Mouse (Mus musculus) hindbrain, embryonic 16.5 days (tissue): ENCODE results near the gene Ttc7. TPM values are rescaled to one million over a fixed set of nuclear protein-coding genes. Genes with fewer than 3 reads are reported as not detected.
A peak's percentile ranks its signal among the peaks of the same experiment; 100 is the strongest.

Source experiments
- ATAC-seq: fragments of 200-750 bp; cut with Nextera tagmentation; 2 replicates; pipeline ENCODE4 v1.8.0; 2017; ENCODE audit warnings: moderate TSS enrichment, moderate library complexity
- H3K27ac ChIP-seq: fragments of 300-500 bp; sonication (generic); 2 replicates; pipeline ENCODE4 v1.5.1; 2014; ENCODE audit warnings: low read depth, mild to moderate bottlenecking, control low read depth, low read length, moderate library complexity
- H3K27me3 ChIP-seq: fragments of 300-500 bp; sonication (generic); replicated peaks from 2 replicates; pipeline ENCODE4 v1.6.1; 2014; ENCODE audit warnings: low read length; ENCODE audit not compliant: control insufficient read depth, insufficient read depth
- H3K36me3 ChIP-seq: fragments of 300-500 bp; sonication (generic); 2 replicates; pipeline ENCODE4 v1.6.1; 2014; ENCODE audit warnings: mild to moderate bottlenecking, low read length, moderate library complexity, mixed read lengths; ENCODE audit not compliant: control insufficient read depth, insufficient read depth
- H3K4me1 ChIP-seq: fragments of 300-500 bp; sonication (generic); 2 replicates; pipeline ENCODE4 v1.6.1; 2014; ENCODE audit warnings: low read depth, low read length; ENCODE audit not compliant: control insufficient read depth, insufficient read depth
- H3K4me2 ChIP-seq: fragments of 300-500 bp; sonication (generic); 2 replicates; pipeline ENCODE4 v1.6.1; 2014; ENCODE audit warnings: mild to moderate bottlenecking, low read length, control low read depth, moderate library complexity
- H3K4me3 ChIP-seq: fragments of 300-500 bp; sonication (generic); 2 replicates; pipeline ENCODE4 v1.5.1; 2014; ENCODE audit warnings: mild to moderate bottlenecking, low read length, control low read depth, moderate library complexity
- H3K9ac ChIP-seq: fragments of 300-500 bp; sonication (generic); 2 replicates; pipeline ENCODE4 v1.6.1; 2014; ENCODE audit warnings: low read depth, mild to moderate bottlenecking, control low read depth, low read length, moderate library complexity
- H3K9me3 ChIP-seq: fragments of 300-500 bp; sonication (generic); 2 replicates; pipeline ENCODE4 v1.6.1; 2014; ENCODE audit warnings: mild to moderate bottlenecking, low read length, moderate library complexity; ENCODE audit not compliant: control insufficient read depth
- WGBS: fragments of 180-500 bp; shearing (Covaris S2); extraction: QIAGEN DNeasy Blood & Tissue Kit; methylation state at CpG from one replicate; pipeline ENCODE4 v1.1.7; 2014; 5-methylcytosine and 5-hydroxymethylcytosine counted together
- polyA plus RNA-seq: library from polyadenylated mRNA; unstranded; fragments of >200 nt; fragmentation: Nextera tagmentation; extraction: Ambion mirVana; gene quantifications from 2 replicates; pipeline ENCODE4 v1.2.1, GENCODE M21; 2015

Ttc7 gene
- polyA plus RNA-seq, 1 experiment from 2014 or later, result 6.1 TPM

GRCm38 (mm10) chr17:87315891-87316763 is 33.4 kb downstream of the Ttc7 start:
- Histone ChIP-seq H3K27ac (no peak overlapping the region), H3K36me3 (no peaks in the 10 kb centered on the region), H3K4me2 (no peak overlapping the region), H3K4me1 (0 out of 2 replicates have a peak, but pooled peaks cover 2% of the 10 kb centered on the region), H3K9me3 (no peaks in the 10 kb centered on the region), H3K4me3 (no peak overlapping the region), H3K27me3 (no peaks in the 10 kb centered on the region), H3K9ac (no peak overlapping the region)
- no peak for ATAC-seq
- WGBS, result 81% methylated on average over 23 of the region's 23 CpGs

- no peak for ATAC-seq
- WGBS, result 29% methylated on average over 6 of the region's 6 CpGs
- H3K4me3 ChIP-seq, result no peak overlapping the region
- H3K36me3 ChIP-seq, result no peaks in the 10 kb centered on the region; the same call in 1 of the 2 replicates
- H3K27me3 ChIP-seq, result no peaks in the 10 kb centered on the region
- H3K27ac ChIP-seq, result no peak overlapping the region
- no peak overlapping the region for H3K4me2 ChIP-seq
- H3K4me1 ChIP-seq, result 0 out of 2 replicates have a peak, but pooled peaks cover 2% of the 10 kb centered on the region
- H3K9me3 ChIP-seq, result peaks cover 5% of the 10 kb centered on the region
- peak overlapping the region; percentile 33; the same call in 1 of the 2 replicates for H3K9ac ChIP-seq
Observed at GRCm38 (mm10) chr17:87317271-87317670, 34.6 kb downstream of the Ttc7 start.

- ATAC-seq, result no peak
- 0 out of 2 replicates have a peak, but pooled peaks cover 2% of the 10 kb centered on the region for H3K4me1 ChIP-seq
- H3K27me3 ChIP-seq, result no peaks in the 10 kb centered on the region
- H3K27ac ChIP-seq, result no peak overlapping the region
- H3K36me3 ChIP-seq, result no peaks in the 10 kb centered on the region; the same call in 1 of the 2 replicates
- WGBS, result 64% methylated on average over 9 of the region's 9 CpGs
- no peak overlapping the region for H3K4me2 ChIP-seq
- peaks cover 5% of the 10 kb centered on the region for H3K9me3 ChIP-seq
- H3K9ac ChIP-seq, result no peak overlapping the region
- no peak overlapping the region for H3K4me3 ChIP-seq
Observed at GRCm38 (mm10) chr17:87317947-87318346, 35.3 kb downstream of the Ttc7 start.

GRCm38 (mm10) chr17:87321673-87322072 is 39.0 kb downstream of the Ttc7 start:
- no peak overlapping the region for H3K9ac ChIP-seq
- H3K4me2 ChIP-seq, result no peak overlapping the region
- H3K27ac ChIP-seq, result no peak overlapping the region
- H3K9me3 ChIP-seq, result peaks cover 5% of the 10 kb centered on the region
- no peak for ATAC-seq
- H3K27me3 ChIP-seq, result no peaks in the 10 kb centered on the region
- no peaks in the 10 kb centered on the region; the same call in 1 of the 2 replicates for H3K36me3 ChIP-seq
- H3K4me3 ChIP-seq, result no peak overlapping the region
- H3K4me1 ChIP-seq, result peaks cover 8% of the 10 kb centered on the region
- WGBS, result 100% methylated on average over 1 of the region's 1 CpGs

- no peak overlapping the region for H3K4me3 ChIP-seq
- H3K36me3 ChIP-seq, result no peaks in the 10 kb centered on the region; the same call in 1 of the 2 replicates
- H3K27me3 ChIP-seq, result no peaks in the 10 kb centered on the region
- H3K9me3 ChIP-seq, result peaks cover 5% of the 10 kb centered on the region
- no peak overlapping the region for H3K4me2 ChIP-seq
- ATAC-seq, result no peak
- 86% methylated on average over 9 of the region's 9 CpGs for WGBS
- H3K27ac ChIP-seq, result no peak overlapping the region
- no peak overlapping the region for H3K9ac ChIP-seq
- H3K4me1 ChIP-seq, result peaks cover 18% of the 10 kb centered on the region
Observed at GRCm38 (mm10) chr17:87323215-87323614, 40.5 kb downstream of the Ttc7 start.

- Histone ChIP-seq H3K4me1 (peaks cover 27% of the 10 kb centered on the region), H3K36me3 (no peaks in the 10 kb centered on the region; the same call in 1 of the 2 replicates), H3K9ac (no peak overlapping the region), H3K27ac (no peak overlapping the region), H3K27me3 (no peaks in the 10 kb centered on the region), H3K9me3 (peaks cover 5% of the 10 kb centered on the region), H3K4me2 (no peak overlapping the region), H3K4me3 (no peak overlapping the region)
- 58% methylated on average over 15 of the region's 15 CpGs for WGBS
- ATAC-seq, result no peak
Observed at GRCm38 (mm10) chr17:87325501-87325900, 42.8 kb downstream of the Ttc7 start.

- Histone ChIP-seq H3K9ac (peak overlapping the region; percentile 4; the same call in 1 of the 2 replicates), H3K4me1 (peaks cover 42% of the 10 kb centered on the region), H3K4me2 (no peak overlapping the region), H3K27ac (peak overlapping the region; percentile 63), H3K27me3 (no peaks in the 10 kb centered on the region), H3K4me3 (no peak overlapping the region), H3K36me3 (no peaks in the 10 kb centered on the region; the same call in 1 of the 2 replicates), H3K9me3 (peaks cover 2% of the 10 kb centered on the region; the same call in 1 of the 2 replicates)
- WGBS, result 16% methylated on average over 6 of the region's 6 CpGs
- ATAC-seq, result peak; percentile 35
Observed at GRCm38 (mm10) chr17:87326987-87327386, 44.3 kb downstream of the Ttc7 start.

- H3K27me3 ChIP-seq, result no peaks in the 10 kb centered on the region
- H3K4me1 ChIP-seq, result peaks cover 48% of the 10 kb centered on the region
- no peaks in the 10 kb centered on the region for H3K9me3 ChIP-seq
- H3K27ac ChIP-seq, result peak overlapping the region; percentile 63
- H3K4me3 ChIP-seq, result no peak overlapping the region
- no peak for ATAC-seq
- H3K9ac ChIP-seq, result no peak overlapping the region
- H3K36me3 ChIP-seq, result no peaks in the 10 kb centered on the region
- no peak overlapping the region for H3K4me2 ChIP-seq
- WGBS, result 55% methylated on average over 8 of the region's 8 CpGs
Observed at GRCm38 (mm10) chr17:87327645-87328044, 45.0 kb downstream of the Ttc7 start.

- no peaks in the 10 kb centered on the region for H3K27me3 ChIP-seq
- peaks cover 50% of the 10 kb centered on the region for H3K4me1 ChIP-seq
- no peaks in the 10 kb centered on the region for H3K36me3 ChIP-seq
- no peak overlapping the region for H3K4me2 ChIP-seq
- WGBS, result 48% methylated on average over 9 of the region's 9 CpGs
- no peak overlapping the region for H3K4me3 ChIP-seq
- ATAC-seq, result no peak
- no peak overlapping the region for H3K27ac ChIP-seq
- peak overlapping the region; percentile 27; the same call in 1 of the 2 replicates for H3K9ac ChIP-seq
- no peaks in the 10 kb centered on the region for H3K9me3 ChIP-seq
Observed at GRCm38 (mm10) chr17:87328177-87328768, 45.6 kb downstream of the Ttc7 start.
